Mouse (Mus musculus) cerebellum, adult 2 months (tissue): ENCODE data around the gene Ptchd4.

Experiments
- CTCF ChIP-seq: fragments of 200-500 bp; IDR thresholded peaks from 2 replicates; pipeline ENCODE4 v1.5.1; 2011; ENCODE audit warnings: low read depth, mild to moderate bottlenecking, control low read depth, low read length, moderate library complexity, borderline replicate concordance; ENCODE audit not compliant: insufficient read depth
- POLR2A ChIP-seq: fragments of 200-500 bp; IDR thresholded peaks from 2 replicates; pipeline ENCODE4 v1.6.1; 2011; ENCODE audit warnings: low read length, control low read depth, borderline replicate concordance; ENCODE audit not compliant: insufficient read depth

GRCm38 (mm10) chr17:42462726-42463125 is 147.0 kb downstream of the Ptchd4 start:
- TF ChIP-seq POLR2A (no peak), CTCF (no peak)
